Mouse (Mus musculus): ENCODE results near the gene Ago3. TPM values are rescaled to one million over a fixed set of nuclear protein-coding genes. Genes with fewer than 3 reads are reported as not detected.
A peak's percentile ranks its signal among the peaks of the same experiment; 100 is the strongest.

Gene Ago3
- polyA plus RNA-seq, 1 experiment = 11.5 TPM

GRCm38 (mm10) chr4:126428682-126429346 lies 542 bp downstream of the Ago3 start:
- peak in 1 of 2 experiments; percentile 16 for DNase-seq (ENCODE audit: extremely low spot score in 1 of 2, low spot score in 1 of 2)

GRCm38 (mm10) chr4:126423866-126424265 lies 5.5 kb downstream of the Ago3 start:
- no peak for DNase-seq (ENCODE audit: extremely low spot score in 1 of 2, low spot score in 1 of 2)

DNA sequence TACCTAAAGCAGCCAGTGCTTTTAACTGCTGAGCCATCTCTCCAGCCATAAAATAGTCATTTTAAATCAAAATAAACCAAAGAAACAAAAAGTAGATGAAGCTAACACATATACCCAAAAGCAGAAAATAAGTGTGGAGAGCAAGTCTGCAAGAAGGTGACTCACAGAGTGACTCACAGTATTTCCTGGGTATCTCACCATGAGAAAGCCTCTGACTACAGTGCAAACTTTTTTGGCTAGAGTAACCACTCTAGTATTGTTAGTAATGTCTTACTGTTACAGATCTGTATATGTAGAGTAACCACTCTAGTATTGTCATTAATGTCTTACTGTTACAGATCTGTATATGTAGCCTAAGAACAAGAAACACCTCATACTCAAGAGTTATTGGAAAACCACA lies 13.6 kb downstream of the Ago3 start:
- DNase-seq (ENCODE audit: extremely low spot score in 1 of 2, low spot score in 1 of 2) = peak in 1 of 2 experiments; percentile 31

DNA sequence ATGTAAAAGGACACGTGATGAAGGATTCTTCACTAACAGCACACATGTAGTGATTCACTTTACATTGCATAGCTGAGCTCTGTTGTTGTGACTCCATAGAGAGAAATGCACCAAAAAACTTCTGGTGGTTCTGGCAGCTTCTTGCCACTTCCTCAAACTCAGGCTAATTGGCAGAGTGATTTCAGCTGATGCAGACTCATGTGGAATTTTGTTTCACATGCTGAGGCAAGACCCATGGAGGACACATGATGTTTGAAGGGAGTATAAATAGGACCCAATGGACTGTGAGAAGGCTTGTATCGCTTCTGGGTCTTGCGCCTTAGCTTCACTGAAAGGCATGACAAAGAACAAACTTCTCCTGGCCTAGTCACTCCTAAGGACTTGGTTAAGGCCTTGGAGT lies 16.8 kb downstream of the Ago3 start:
- DNase-seq (ENCODE audit: extremely low spot score in 1 of 2, low spot score in 1 of 2) = no peak

DNA sequence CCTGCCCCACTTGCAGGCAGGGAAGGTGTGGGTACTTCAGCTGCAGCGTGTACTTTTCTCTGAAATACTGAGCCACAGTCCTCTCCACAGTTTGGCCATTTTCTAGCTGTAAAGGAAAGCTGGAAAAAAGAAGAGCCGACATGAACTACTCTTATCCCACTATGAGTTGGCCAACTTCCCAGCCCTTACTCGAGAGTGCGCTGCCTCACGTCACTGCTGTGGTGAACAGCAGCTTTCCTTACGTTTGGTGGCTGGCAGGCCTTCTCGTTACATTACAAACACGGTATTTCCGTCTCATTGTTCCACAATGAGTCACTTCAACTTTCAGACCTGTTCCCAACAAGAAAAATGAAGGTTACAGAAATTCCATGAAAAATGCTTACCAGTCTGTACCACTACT lies 57.9 kb downstream of the Ago3 start:
- peak in 1 of 2 experiments; percentile 12 for DNase-seq (ENCODE audit: extremely low spot score in 1 of 2, low spot score in 1 of 2)

DNA sequence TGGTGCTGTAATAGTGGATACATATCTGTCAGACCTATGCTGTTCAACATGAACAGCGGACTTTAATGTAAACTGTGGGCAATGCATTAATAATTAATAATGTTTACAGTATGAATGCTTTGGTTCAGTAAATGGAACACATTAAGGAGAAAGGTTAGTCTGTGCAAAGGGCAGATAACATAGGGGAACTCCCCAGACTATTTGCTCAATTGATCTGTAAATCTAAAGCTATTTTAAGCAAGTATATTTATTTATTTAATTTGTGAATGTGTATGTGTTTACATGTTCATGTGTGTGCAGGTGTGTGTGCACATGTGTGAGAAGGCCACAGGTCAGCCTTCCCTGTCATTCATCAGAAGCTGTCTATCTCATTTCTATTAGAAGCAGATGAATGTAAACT lies 69.3 kb downstream of the Ago3 start:
- DNase-seq (ENCODE audit: extremely low spot score in 1 of 2, low spot score in 1 of 2) = no peak

- no peak for DNase-seq (ENCODE audit: extremely low spot score in 1 of 2, low spot score in 1 of 2)
Observed at GRCm38 (mm10) chr4:126343451-126343850, 85.9 kb downstream of the Ago3 start.

DNA sequence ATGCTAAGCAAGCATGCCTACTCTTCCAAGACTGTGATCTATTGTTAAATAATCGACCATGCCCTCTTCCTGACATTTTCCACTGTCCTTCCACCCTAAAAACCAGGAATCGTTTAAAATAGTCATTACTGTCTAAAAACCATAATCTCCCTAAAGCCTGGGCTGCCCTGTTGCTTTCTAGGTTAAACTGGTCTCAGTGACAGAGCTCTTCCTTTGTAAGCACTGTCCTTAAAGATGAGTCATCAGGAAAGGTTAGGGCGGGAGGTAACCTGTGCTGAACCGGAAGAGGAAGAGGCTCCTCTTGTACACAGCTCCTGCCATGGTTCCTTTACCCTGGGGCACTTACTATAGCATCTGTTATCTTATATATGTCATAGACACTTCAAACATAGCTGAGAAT lies 89.9 kb downstream of the Ago3 start:
- no peak for DNase-seq (ENCODE audit: extremely low spot score in 1 of 2, low spot score in 1 of 2)

- no peak for DNase-seq (ENCODE audit: extremely low spot score in 1 of 2, low spot score in 1 of 2)
Observed at GRCm38 (mm10) chr4:126332358-126332757, 97.0 kb downstream of the Ago3 start.

GRCm38 (mm10) chr4:126331751-126332150 lies 97.6 kb downstream of the Ago3 start:
- no peak for DNase-seq (ENCODE audit: extremely low spot score in 1 of 2, low spot score in 1 of 2)

- no peak for DNase-seq (ENCODE audit: extremely low spot score in 1 of 2, low spot score in 1 of 2)
Observed at GRCm38 (mm10) chr4:126330295-126330694, 99.1 kb downstream of the Ago3 start.

- DNase-seq (ENCODE audit: extremely low spot score in 1 of 2, low spot score in 1 of 2) = no peak
Observed at GRCm38 (mm10) chr4:126326036-126326435, 103.3 kb downstream of the Ago3 start.

- DNase-seq (ENCODE audit: extremely low spot score in 1 of 2, low spot score in 1 of 2) = no peak
Observed at GRCm38 (mm10) chr4:126325281-126325861, 104.0 kb downstream of the Ago3 start, which contains the start of gene Tekt2. Tekt2 (minus strand) TSS chr4:126325688.

DNA sequence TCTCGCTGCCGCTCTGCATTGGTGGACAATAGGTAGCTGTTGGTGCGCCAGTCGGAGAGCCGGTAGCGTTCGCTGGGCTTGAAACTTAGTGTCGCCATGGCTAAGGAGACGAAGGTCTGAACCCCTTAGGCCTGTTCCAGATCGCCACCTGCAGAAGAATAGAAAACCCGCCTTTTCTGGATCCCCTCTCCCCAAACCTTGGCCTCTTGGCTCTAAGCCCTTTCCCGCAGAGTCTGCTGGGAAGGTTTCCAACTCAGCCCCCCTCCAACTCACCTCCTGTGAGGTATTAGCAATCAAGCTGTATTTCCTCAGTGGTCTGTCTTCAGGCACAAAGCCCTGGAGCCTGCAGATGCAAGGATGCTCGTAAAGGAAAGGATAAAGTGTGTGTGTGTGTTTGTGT lies 104.5 kb downstream of the Ago3 start:
- DNase-seq (ENCODE audit: extremely low spot score in 1 of 2, low spot score in 1 of 2) = no peak

DNA sequence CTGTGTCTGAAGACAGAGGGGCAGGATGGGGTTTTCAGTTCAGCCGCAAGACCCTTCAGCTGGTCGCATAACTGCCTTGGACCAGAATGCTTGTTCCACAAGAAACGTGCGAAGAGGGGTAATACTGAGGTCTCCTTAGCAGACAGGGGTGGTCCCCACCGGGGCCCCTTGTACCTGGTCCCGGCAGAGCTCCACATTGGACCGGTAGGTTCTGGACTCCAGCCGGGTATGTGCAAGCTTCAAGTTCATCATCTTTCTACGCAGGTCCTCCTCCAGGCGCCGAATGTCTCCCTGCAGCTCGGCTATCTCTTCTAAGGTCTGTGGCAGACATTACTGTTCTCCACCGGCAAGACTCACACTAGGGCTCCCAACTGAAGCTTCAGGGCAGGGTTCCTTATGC lies 106.7 kb downstream of the Ago3 start:
- DNase-seq (ENCODE audit: extremely low spot score in 1 of 2, low spot score in 1 of 2) = no peak

DNA sequence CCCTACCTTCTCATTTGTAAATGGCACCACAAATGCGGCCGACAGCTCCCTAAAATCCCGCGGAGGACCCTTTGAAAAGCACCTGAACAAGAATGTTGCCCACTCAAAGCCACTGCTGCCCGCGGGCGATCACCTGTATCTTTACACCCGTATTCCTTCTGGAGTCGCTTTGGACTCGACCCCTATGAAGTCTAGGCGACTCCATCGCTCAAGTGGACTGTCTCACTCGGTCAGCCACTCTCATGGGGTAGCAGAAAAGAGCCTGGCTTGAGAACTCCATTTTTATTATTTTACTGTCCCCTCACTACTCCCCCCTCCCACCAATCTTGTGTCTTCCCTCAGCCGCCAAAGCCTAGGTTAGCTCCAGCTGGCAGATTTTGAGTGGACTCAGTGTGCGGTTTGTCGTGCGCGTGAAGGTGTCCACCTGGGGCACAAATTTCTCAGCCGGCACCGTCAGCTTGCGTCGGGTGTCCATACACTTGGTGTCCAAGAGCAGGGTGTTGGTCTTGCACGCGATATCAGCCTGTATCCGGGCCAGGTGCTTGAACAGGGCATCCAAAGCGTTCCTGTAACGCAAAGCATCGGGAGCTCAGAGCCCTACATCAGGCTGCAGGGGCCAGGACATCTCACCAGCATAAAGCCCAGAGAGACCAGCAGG lies 107.4 kb downstream of the Ago3 start:
- no peak for DNase-seq (ENCODE audit: extremely low spot score in 1 of 2, low spot score in 1 of 2)

DNA sequence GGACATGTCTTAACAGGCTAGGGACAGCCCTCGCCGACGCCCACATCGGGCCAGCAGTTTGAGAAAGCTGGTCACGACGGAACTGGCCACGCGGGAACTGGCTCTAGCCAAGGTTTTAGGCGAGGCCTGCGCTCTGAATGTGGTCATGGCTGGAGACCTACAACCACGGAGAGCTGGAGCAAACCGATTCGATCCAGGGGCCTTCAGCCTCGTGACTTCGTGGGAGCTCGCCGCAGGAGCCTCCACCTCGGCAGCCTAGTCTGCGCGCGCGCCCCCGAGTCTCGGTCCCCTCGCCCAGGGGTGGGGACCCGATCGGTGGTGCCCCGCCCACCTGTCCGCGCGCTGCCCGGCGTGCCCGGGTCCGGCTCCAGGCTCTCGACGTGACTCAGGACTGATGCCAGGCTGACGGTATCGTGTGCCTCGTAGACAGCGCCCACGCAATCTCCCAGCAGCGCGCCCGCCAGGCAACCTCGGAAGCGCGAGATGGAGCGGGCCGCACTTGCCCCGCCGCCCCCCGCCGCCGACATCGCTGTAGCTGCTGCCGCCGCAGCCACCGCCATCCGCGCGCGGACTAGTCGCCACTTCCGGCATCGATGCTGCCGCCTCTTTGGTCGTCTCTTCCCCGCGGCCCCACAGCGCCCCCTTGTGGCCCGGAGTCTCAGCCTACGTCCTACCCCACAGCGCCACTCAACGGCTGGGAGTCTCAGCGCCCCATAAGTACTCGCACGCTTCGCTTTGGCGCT lies 108.1 kb downstream of the Ago3 start, which contains the start of gene Adprhl2:
Adprhl2 (minus strand) TSS at position 593 of the 743 bp plus-strand sequence.
- peak; percentile 92 to 100 for DNase-seq (ENCODE audit: extremely low spot score in 1 of 2, low spot score in 1 of 2)

DNA sequence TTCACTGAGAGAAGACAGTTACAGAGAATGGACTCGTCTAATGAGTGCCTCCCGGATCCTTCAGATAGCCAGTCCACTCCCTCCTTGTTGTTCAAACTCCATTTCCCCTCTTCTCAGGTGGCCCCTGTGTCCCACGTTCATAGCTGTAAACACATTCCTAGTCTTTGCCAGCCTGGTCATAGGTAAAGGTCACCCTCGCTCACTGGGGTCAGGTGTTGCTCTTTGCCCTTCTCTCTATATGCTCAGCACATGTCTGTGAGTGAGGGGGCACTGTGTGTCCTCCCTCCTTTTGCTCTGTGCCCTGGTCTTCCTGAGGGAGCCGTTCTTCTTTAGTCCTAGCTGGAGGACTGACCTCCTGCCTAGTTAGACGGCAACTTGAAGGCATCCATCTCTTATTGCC lies 109.5 kb downstream of the Ago3 start:
- DNase-seq (ENCODE audit: extremely low spot score in 1 of 2, low spot score in 1 of 2) = no peak

- DNase-seq (ENCODE audit: extremely low spot score in 1 of 2, low spot score in 1 of 2) = no peak
Observed at GRCm38 (mm10) chr4:126316443-126317040, 112.8 kb downstream of the Ago3 start.

- peak in 1 of 2 experiments; percentile 30 for DNase-seq (ENCODE audit: extremely low spot score in 1 of 2, low spot score in 1 of 2)
Observed at GRCm38 (mm10) chr4:126315931-126316330, 113.4 kb downstream of the Ago3 start.

DNA sequence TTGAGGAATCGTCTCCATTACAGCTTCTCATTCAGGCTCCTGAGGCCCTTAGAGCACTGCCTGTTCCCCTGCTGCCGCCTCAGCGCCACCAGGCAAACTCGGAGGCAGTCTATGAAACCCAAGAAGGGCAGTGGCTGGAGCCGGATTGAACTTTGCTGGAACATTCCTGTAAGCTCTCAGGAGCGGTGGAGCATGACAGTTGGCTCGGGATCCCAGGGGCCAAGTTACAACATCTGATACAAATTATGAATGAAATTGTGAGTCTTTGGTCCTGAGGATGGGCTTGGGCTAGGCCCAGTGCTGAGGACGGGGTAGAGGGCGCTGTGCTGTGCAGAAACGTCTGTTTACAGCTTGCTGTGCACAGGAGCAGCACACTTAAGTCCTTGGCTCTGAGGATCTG lies 115.0 kb downstream of the Ago3 start:
- DNase-seq (ENCODE audit: extremely low spot score in 1 of 2, low spot score in 1 of 2) = no peak

Data from frontal cortex, adult 2 months (tissue).